Mouse (Mus musculus) megakaryocyte, embryonic 14.5 days (primary cell): ENCODE results near the gene Trim39. TPM values are rescaled to one million over a fixed set of nuclear protein-coding genes. Genes with fewer than 3 reads are reported as not detected.
"Not testable (repeated sequence)": the region's sequence is repeated elsewhere in the genome, so short reads cannot be mapped to it uniquely, and the experiment has no call there.

Source experiments
- H3K27me3 ChIP-seq: replicated peaks from 2 replicates; pipeline ENCODE3; 2012; ENCODE audit warnings: inconsistent platforms
- H3K36me3 ChIP-seq: replicated peaks from 2 replicates; pipeline ENCODE3; 2012; ENCODE audit warnings: low read length, inconsistent platforms, mixed read lengths
- H3K4me1 ChIP-seq: 2 replicates; pipeline ENCODE4 v1.6.1; 2012; ENCODE audit warnings: inconsistent platforms
- H3K4me3 ChIP-seq: replicated peaks from 2 replicates; pipeline ENCODE3; 2012; ENCODE audit warnings: moderate library complexity, mild to moderate bottlenecking, inconsistent platforms
- H3K9me3 ChIP-seq: 2 replicates; pipeline ENCODE4 v1.6.1; 2012; ENCODE audit warnings: inconsistent platforms
- FLI1 ChIP-seq: IDR thresholded peaks from 2 replicates; pipeline ENCODE4 v1.6.1; 2012; ENCODE audit warnings: low read length, inconsistent platforms, mixed read lengths
- GATA1 ChIP-seq: IDR thresholded peaks from 3 replicates; pipeline ENCODE4 v1.6.1; 2012; ENCODE audit warnings: mixed read lengths, low read length, inconsistent platforms, borderline replicate concordance
- polyA plus RNA-seq: library from polyadenylated mRNA; stranded (reverse); fragments of >175 nt; gene quantifications from 2 replicates; pipeline ENCODE4 v1.2.3, GENCODE M21; 2012; ENCODE audit warnings: low replicate concordance; ENCODE audit not compliant: insufficient read depth

The Trim39 gene
- polyA plus RNA-seq, 1 experiment, result 2.5 TPM

- TF ChIP-seq GATA1 (no peak), FLI1 (no peak)
These were observed 19.7 kb downstream of the Trim39 start for GRCm38 (mm10) chr17:36252250-36252876.

GRCm38 (mm10) chr17:36248886-36249285 is 23.2 kb downstream of the Trim39 start:
- Histone ChIP-seq H3K36me3 (no peaks in the 10 kb centered on the region), H3K4me1 (peaks cover 20% of the 10 kb centered on the region), H3K9me3 (0 out of 2 replicates have a peak, but pooled peaks cover 5% of the 10 kb centered on the region), H3K27me3 (peaks cover 18% of the 10 kb centered on the region), H3K4me3 (no peak overlapping the region)
- TF ChIP-seq GATA1, result no peak
- TF ChIP-seq FLI1, result no peak

More at GRCm38 (mm10) chr17:36252250-36252876, 19.7 kb downstream of the Trim39 start:
- Histone ChIP-seq H3K27me3 (peaks cover 18% of the 10 kb centered on the region), H3K4me3 (peak overlapping the region; percentile 88), H3K9me3 (0 out of 2 replicates have a peak, but pooled peaks cover 5% of the 10 kb centered on the region), H3K4me1 (peaks cover 22% of the 10 kb centered on the region), H3K36me3 (peaks cover 12% of the 10 kb centered on the region)

- Histone ChIP-seq H3K36me3 (no peaks in the 10 kb centered on the region), H3K4me3 (no peak overlapping the region), H3K4me1 (peaks cover 17% of the 10 kb centered on the region), H3K9me3 (0 out of 2 replicates have a peak, but pooled peaks cover 5% of the 10 kb centered on the region), H3K27me3 (peaks cover 22% of the 10 kb centered on the region)
- no peak for TF ChIP-seq FLI1
- TF ChIP-seq GATA1, result no peak
These were observed 26.3 kb downstream of the Trim39 start for GRCm38 (mm10) chr17:36245741-36246140.

- Histone ChIP-seq H3K4me3 (no peak overlapping the region), H3K4me1 (peaks cover 17% of the 10 kb centered on the region), H3K36me3 (no peaks in the 10 kb centered on the region), H3K9me3 (0 out of 2 replicates have a peak, but pooled peaks cover 5% of the 10 kb centered on the region), H3K27me3 (peaks cover 22% of the 10 kb centered on the region)
- TF ChIP-seq FLI1 (no peak), GATA1 (no peak)
These were observed 28.0 kb downstream of the Trim39 start for GRCm38 (mm10) chr17:36244031-36244430.

- H3K36me3 ChIP-seq, result no peaks in the 10 kb centered on the region
- H3K4me1 ChIP-seq, result peaks cover 22% of the 10 kb centered on the region
- TF ChIP-seq FLI1 (no peak), GATA1 (no peak)
- peaks cover 36% of the 10 kb centered on the region for H3K27me3 ChIP-seq
- no peak overlapping the region for H3K4me3 ChIP-seq
- no peaks in the 10 kb centered on the region for H3K9me3 ChIP-seq
These were observed 31.3 kb downstream of the Trim39 start for GRCm38 (mm10) chr17:36240637-36241213.

GRCm38 (mm10) chr17:36237321-36237921 is 34.6 kb downstream of the Trim39 start:
- TF ChIP-seq FLI1, result no peak
- TF ChIP-seq GATA1, result no peak
- Histone ChIP-seq H3K4me1 (peaks cover 10% of the 10 kb centered on the region), H3K27me3 (peaks cover 49% of the 10 kb centered on the region), H3K9me3 (peaks cover 7% of the 10 kb centered on the region; the same call in 1 of the 2 replicates), H3K4me3 (peak overlapping the region; percentile 75), H3K36me3 (no peaks in the 10 kb centered on the region)

GRCm38 (mm10) chr17:36235300-36235699 is 36.7 kb downstream of the Trim39 start:
- H3K4me1 ChIP-seq, H3K36me3 ChIP-seq, H3K9me3 ChIP-seq, H3K4me3 ChIP-seq: not testable (repeated sequence)
- peaks cover 51% of the 10 kb centered on the region for H3K27me3 ChIP-seq

- TF ChIP-seq FLI1, result no peak
- TF ChIP-seq GATA1, result no peak
- H3K9me3 ChIP-seq, result peaks cover 7% of the 10 kb centered on the region; the same call in 1 of the 2 replicates
- H3K36me3 ChIP-seq, result no peaks in the 10 kb centered on the region
- peaks cover 14% of the 10 kb centered on the region for H3K4me1 ChIP-seq
- H3K27me3 ChIP-seq, result peaks cover 51% of the 10 kb centered on the region
- no peak overlapping the region for H3K4me3 ChIP-seq
These were observed 38.5 kb downstream of the Trim39 start for GRCm38 (mm10) chr17:36233572-36233971.

GRCm38 (mm10) chr17:36231318-36231717 is 40.7 kb downstream of the Trim39 start:
- no peaks in the 10 kb centered on the region for H3K36me3 ChIP-seq
- peak overlapping the region; percentile 0 for H3K4me3 ChIP-seq
- H3K27me3 ChIP-seq, result peaks cover 33% of the 10 kb centered on the region
- peaks cover 7% of the 10 kb centered on the region; the same call in 1 of the 2 replicates for H3K9me3 ChIP-seq
- TF ChIP-seq GATA1 (no peak), FLI1 (no peak)
- peaks cover 6% of the 10 kb centered on the region; the same call in 1 of the 2 replicates for H3K4me1 ChIP-seq

- peaks cover 7% of the 10 kb centered on the region; the same call in 1 of the 2 replicates for H3K9me3 ChIP-seq
- H3K4me1 ChIP-seq, result peaks cover 6% of the 10 kb centered on the region; the same call in 1 of the 2 replicates
- TF ChIP-seq FLI1 (no peak), GATA1 (no peak)
- H3K27me3 ChIP-seq, result peaks cover 34% of the 10 kb centered on the region
- H3K4me3 ChIP-seq, result peak overlapping the region; percentile 56
- no peaks in the 10 kb centered on the region for H3K36me3 ChIP-seq
These were observed 43.0 kb downstream of the Trim39 start for GRCm38 (mm10) chr17:36229046-36229445.
